In genomic region chr2:105215914-105216313, GRCm38 (mm10) we compare ENCODE assay signal across 26 mouse cellular contexts. TPM values are rescaled to one million over a fixed set of nuclear protein-coding genes. Genes with fewer than 3 reads are reported as not detected.
"Had no signal": no experiment of that assay in that cellular context is flagged by ENCODE, and none has a peak within 500 bp of the region (broad histone marks: within the 10 kb centered on the region; RNA-seq: fewer than 3 reads in every experiment).

No protein-coding gene starts in this region.

- H3K9me3 ChIP-seq: limb, embryonic 10.5 days; limb, embryonic 13.5 days; liver, embryonic 12.5 days; liver, embryonic 15.5 days; lung, embryonic 15.5 days; midbrain, embryonic 10.5 days; midbrain, embryonic 13.5 days; neural tube, embryonic 13.5 days; stomach, embryonic 15.5 days had no signal

- ATAC-seq: liver, embryonic 12.5 days; midbrain, embryonic 13.5 days; midbrain, embryonic 16.5 days had no signal

- H3K36me3 ChIP-seq: limb, embryonic 10.5 days; limb, embryonic 13.5 days; liver, embryonic 12.5 days; liver, embryonic 15.5 days; lung, embryonic 15.5 days; midbrain, embryonic 10.5 days; midbrain, embryonic 13.5 days; neural tube, embryonic 13.5 days; stomach, embryonic 15.5 days had no signal

- H3K27me3 ChIP-seq: liver, embryonic 12.5 days; liver, embryonic 15.5 days; lung, embryonic 15.5 days; megakaryocyte, embryonic 14.5 days; neural tube, embryonic 13.5 days; stomach, embryonic 15.5 days had no signal

- DNase-seq: liver; lung, adult 18-20 months; lung, postnatal 10 days; lung, postnatal 36 days; retina, postnatal 1 day; right cerebral cortex, postnatal 25 days; spleen, adult 18-20 months; thymus, postnatal 25 days had no signal

- H3K27ac ChIP-seq: limb, embryonic 10.5 days; limb, embryonic 13.5 days; liver, embryonic 12.5 days; liver, embryonic 15.5 days; lung, embryonic 15.5 days; midbrain, embryonic 10.5 days; midbrain, embryonic 13.5 days; neural tube, embryonic 13.5 days; stomach, embryonic 15.5 days had no signal

- H3K4me1 ChIP-seq: liver, embryonic 12.5 days; liver, embryonic 15.5 days; lung, embryonic 15.5 days; megakaryocyte, embryonic 14.5 days; midbrain, embryonic 13.5 days; neural tube, embryonic 13.5 days; stomach, embryonic 15.5 days had no signal

- H3K4me3 ChIP-seq: limb, embryonic 10.5 days; limb, embryonic 13.5 days; liver, embryonic 12.5 days; liver, embryonic 15.5 days; lung, embryonic 15.5 days; megakaryocyte, embryonic 14.5 days; midbrain, embryonic 10.5 days; midbrain, embryonic 13.5 days; myocyte; neural tube, embryonic 13.5 days; stomach, embryonic 15.5 days had no signal

- H3K4me2 ChIP-seq: limb, embryonic 13.5 days; liver, embryonic 12.5 days; liver, embryonic 15.5 days; lung, embryonic 15.5 days; midbrain, embryonic 13.5 days; neural tube, embryonic 13.5 days; stomach, embryonic 15.5 days had no signal

- H3K9ac ChIP-seq: limb, embryonic 13.5 days; liver, embryonic 12.5 days; liver, embryonic 15.5 days; lung, embryonic 15.5 days; midbrain, embryonic 13.5 days; neural tube, embryonic 13.5 days; stomach, embryonic 15.5 days had no signal

RNA-seq across cellular contexts. Expression of gene Them7, which starts 8.2 kb away (rescaled TPM):
- total RNA-seq: layer of hippocampus, adult 18-20 months; layer of hippocampus, postnatal 14 days; left cerebral cortex, adult 18-20 months; left cerebral cortex, postnatal 25 days; monocyte, adult 5-6 weeks; neutrophil, adult 5-6 weeks had no signal
- polyA plus RNA-seq: midbrain, embryonic 13.5 days; midbrain, embryonic 16.5 days; myocyte; neural tube, embryonic 13.5 days had no signal
